Mouse (Mus musculus): Measurements from ENCODE around the gene Gm9268. TPM values are rescaled to one million over a fixed set of nuclear protein-coding genes. Genes with fewer than 3 reads are reported as not detected.

Gm9268 gene
- total and polyA plus RNA-seq, 3 experiments, result not detected

- Histone ChIP-seq H3K27me3 (ENCODE audit: control insufficient read depth in 1 of 2, insufficient read depth in 2 of 2, low read length in 2 of 2) (no peaks in the 10 kb centered on the region), H3K9me3 (replicated peaks; ENCODE audit: insufficient read depth, low read length) (no peaks in the 10 kb centered on the region), H3K36me3 (ENCODE audit: control insufficient read depth in 1 of 2, insufficient read depth in 2 of 2, low read length in 2 of 2) (peaks cover 0 to 2% of the 10 kb centered on the region in 2 experiments; a peak in 1 of 4 replicates), H3K4me1 (ENCODE audit: control insufficient read depth in 1 of 2, insufficient read depth in 2 of 2, low read length in 2 of 2) (no peaks in the 10 kb centered on the region), H3K9ac (ENCODE audit: control insufficient read depth, low read depth, low read length, poor library complexity, severe bottlenecking) (peak overlapping the region; percentile 71), H3K79me2 (ENCODE audit: control insufficient read depth, insufficient read depth, low read length, poor library complexity) (no peaks in the 10 kb centered on the region), H3K4me3 (ENCODE audit: control insufficient read depth in 1 of 2, insufficient read depth in 1 of 2, low read depth in 2 of 2, low read length in 2 of 2) (peak overlapping the region; percentile 75 to 76), H3K27ac (ENCODE audit: control insufficient read depth, low read depth, low read length) (peak overlapping the region; percentile 100)
- peak; percentile 78 for DNase-seq (ENCODE audit: low read depth, low spot score)
- no peak for TF ChIP-seq CHD2 (IDR thresholded peaks at IDR 0.05; ENCODE audit: low read length)
- no peak for TF ChIP-seq CTCF (IDR thresholded peaks at IDR 0.05 in 2 of 3, conservative IDR thresholded peaks at IDR 0.05 in 1 of 3; ENCODE audit: control insufficient read depth in 1 of 3, insufficient read depth in 1 of 3, low read depth in 2 of 3, low read length in 3 of 3, poor library complexity in 1 of 3, severe bottlenecking in 1 of 3)
- no peak for TF ChIP-seq ZNF384 (IDR thresholded peaks at IDR 0.05; ENCODE audit: low read depth, low read length)
- no peak for TF ChIP-seq BHLHE40 (IDR thresholded peaks at IDR 0.05; ENCODE audit: borderline replicate concordance, low read depth, low read length)
- TF ChIP-seq JUND (IDR thresholded peaks at IDR 0.05; ENCODE audit: low read depth, low read length), result no peak
- TF ChIP-seq ELF1 (IDR thresholded peaks at IDR 0.05; ENCODE audit: low read depth, low read length), result no peak
- TF ChIP-seq TAL1 (IDR thresholded peaks at IDR 0.05; ENCODE audit: low read length), result no peak
- no peak; the same call in none of the 2 replicates for TF ChIP-seq MXI1 (IDR thresholded peaks at IDR 0.05; ENCODE audit: low read depth, low read length)
- TF ChIP-seq GABPA (IDR thresholded peaks at IDR 0.05; ENCODE audit: low read depth, low read length), result no peak
- TF ChIP-seq SIN3A (IDR thresholded peaks at IDR 0.05; ENCODE audit: low read length), result peak; percentile 41; the same call in 1 of the 2 replicates
- TF ChIP-seq ZMIZ1 (IDR thresholded peaks at IDR 0.05; ENCODE audit: low read depth, low read length), result peak; percentile 84
- peak in 1 of 2 experiments; percentile 61; a peak in 2 of 4 replicates for TF ChIP-seq POLR2A (IDR thresholded peaks at IDR 0.05; ENCODE audit: control insufficient read depth in 1 of 2, insufficient read depth in 1 of 2, low read depth in 1 of 2, low read length in 2 of 2, poor library complexity in 1 of 2)
- no peak for TF ChIP-seq UBTF (IDR thresholded peaks at IDR 0.05; ENCODE audit: borderline replicate concordance, insufficient read depth, low read depth, low read length)
- TF ChIP-seq ZKSCAN1 (IDR thresholded peaks at IDR 0.05; ENCODE audit: low read depth, low read length), result no peak
- TF ChIP-seq MYB (IDR thresholded peaks at IDR 0.05; ENCODE audit: low read depth, low read length), result no peak
- TF ChIP-seq TBP (IDR thresholded peaks at IDR 0.05; ENCODE audit: low read depth, low read length), result peak; percentile 92
- TF ChIP-seq MAFK (IDR thresholded peaks at IDR 0.05; ENCODE audit: borderline replicate concordance, low read depth, low read length), result no peak
- TF ChIP-seq GATA1 (IDR thresholded peaks at IDR 0.05; ENCODE audit: low read depth, low read length), result no peak
- 0 out of 2 replicates have a peak, but pooled peaks have one; percentile 54 for TF ChIP-seq MAX (IDR thresholded peaks at IDR 0.05; ENCODE audit: low read length)
- peak; percentile 56; the same call in 1 of the 2 replicates for TF ChIP-seq HCFC1 (IDR thresholded peaks at IDR 0.05; ENCODE audit: low read depth, low read length)
- no peak for TF ChIP-seq EP300 (IDR thresholded peaks at IDR 0.05; ENCODE audit: low read depth in 1 of 2, low read length in 2 of 2)
- no peak for TF ChIP-seq POLR2AphosphoS2 (IDR thresholded peaks at IDR 0.05; ENCODE audit: low read length)
- TF ChIP-seq ETS1 (IDR thresholded peaks at IDR 0.05; ENCODE audit: low read depth, low read length), result no peak
- no peak for TF ChIP-seq USF1 (IDR thresholded peaks at IDR 0.05; ENCODE audit: low read depth, low read length)
- TF ChIP-seq NELFE (IDR thresholded peaks at IDR 0.05; ENCODE audit: low read depth, low read length), result peak; percentile 65
- no peak for TF ChIP-seq KAT2A (conservative IDR thresholded peaks at IDR 0.05; ENCODE audit: low read depth, low read length)
- no peak for TF ChIP-seq RAD21 (IDR thresholded peaks at IDR 0.05; ENCODE audit: low read depth, low read length)
- TF ChIP-seq ZC3H11A (IDR thresholded peaks at IDR 0.05; ENCODE audit: low read depth, low read length), result no peak
- 0 out of 2 replicates have a peak, but pooled peaks have one; percentile 46 for TF ChIP-seq MYC (IDR thresholded peaks at IDR 0.05; ENCODE audit: low read depth, low read length)
- no peak for TF ChIP-seq SMC3 (IDR thresholded peaks at IDR 0.05; ENCODE audit: low read depth, low read length)
- no peak for TF ChIP-seq POLR2AphosphoS5 (IDR thresholded peaks at IDR 0.05; ENCODE audit: borderline replicate concordance, low read depth, low read length)
- TF ChIP-seq RCOR1 (IDR thresholded peaks at IDR 0.05; ENCODE audit: low read depth, low read length), result no peak
- TF ChIP-seq MEF2A (IDR thresholded peaks at IDR 0.05; ENCODE audit: extremely low read depth, insufficient replicate concordance, low read depth, low read length, poor library complexity, severe bottlenecking), result no peak
- TF ChIP-seq USF2 (IDR thresholded peaks at IDR 0.05; ENCODE audit: borderline replicate concordance in 1 of 2, insufficient read depth in 1 of 2, low read depth in 1 of 2, low read length in 2 of 2), result no peak
- TF ChIP-seq NRF1 (IDR thresholded peaks at IDR 0.05; ENCODE audit: insufficient read depth, low read depth, low read length, poor library complexity, severe bottlenecking), result peak; percentile 68
- TF ChIP-seq CHD1 (IDR thresholded peaks at IDR 0.05; ENCODE audit: low read depth, low read length), result no peak
- no peak for TF ChIP-seq MAZ (IDR thresholded peaks at IDR 0.05; ENCODE audit: low read depth, low read length)
- peak; percentile 22; the same call in 1 of the 2 replicates for TF ChIP-seq TCF12 (IDR thresholded peaks at IDR 0.05; ENCODE audit: low read depth, low read length)
Measured at GRCm38 (mm10) chr7:42980739-42981138, 37.8 kb upstream of the Gm9268 start.
